Mouse (Mus musculus) ES-E14 (cell line): ENCODE data around the gene Pole.

Experiments used
- HCFC1 ChIP-seq: IDR thresholded peaks from 2 replicates; pipeline ENCODE4 v1.6.1; 2012; ENCODE audit warnings: low read length, inconsistent platforms, borderline replicate concordance; ENCODE audit not compliant: insufficient read depth
- ZC3H11A ChIP-seq: IDR thresholded peaks from 2 replicates; pipeline ENCODE4 v1.6.1; 2012; ENCODE audit warnings: low read depth, mild to moderate bottlenecking, inconsistent platforms, low read length, borderline replicate concordance

DNA sequence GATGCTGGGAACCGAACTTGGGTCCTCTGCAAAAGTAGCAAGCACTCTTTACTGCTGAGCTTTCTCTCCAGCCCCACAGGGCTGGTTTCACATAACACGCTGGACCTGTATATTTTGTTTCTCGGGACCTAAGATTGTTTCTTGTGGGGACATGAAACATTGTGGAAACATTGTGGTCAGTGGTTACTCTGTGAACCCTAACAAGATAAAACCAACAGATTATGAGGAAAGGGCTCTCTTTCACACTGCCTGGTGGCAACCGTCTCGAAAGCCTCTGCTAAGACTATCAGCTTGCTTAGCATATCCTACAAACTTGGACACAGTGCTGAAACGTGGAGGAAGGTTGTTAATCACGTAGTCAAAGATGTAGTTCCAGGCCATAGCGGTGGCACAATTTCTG lies 60.9 kb downstream of the Pole start:
- TF ChIP-seq HCFC1 (no peak), ZC3H11A (no peak)
